Mouse (Mus musculus) midbrain, embryonic 10.5 days (tissue): ENCODE results near the gene Rasgrf2. TPM values are rescaled to one million over a fixed set of nuclear protein-coding genes. Genes with fewer than 3 reads are reported as not detected.

ENCODE experiments used
- DNase-seq: peaks from one replicate; pipeline ENCODE4 v3.0.0-alpha.2; 2017; ENCODE audit warnings: low spot score
- H3K27ac ChIP-seq: fragments of 300-500 bp; sonication (generic); replicated peaks from 2 replicates; pipeline ENCODE4 v1.5.1; 2016; ENCODE audit warnings: mild to moderate bottlenecking
- H3K27me3 ChIP-seq: fragments of 300-500 bp; sonication (generic); 2 replicates; pipeline ENCODE4 v1.6.1; 2016; ENCODE audit warnings: low read depth, mild to moderate bottlenecking; ENCODE audit not compliant: poor library complexity, severe bottlenecking
- H3K36me3 ChIP-seq: fragments of 300-500 bp; sonication (generic); 2 replicates; pipeline ENCODE4 v1.6.1; 2016; ENCODE audit warnings: mild to moderate bottlenecking, moderate library complexity
- H3K4me1 ChIP-seq: fragments of 300-500 bp; sonication (generic); 2 replicates; pipeline ENCODE4 v1.6.1; 2016
- H3K4me3 ChIP-seq: fragments of 300-500 bp; sonication (generic); 2 replicates; pipeline ENCODE4 v1.5.1; 2016; ENCODE audit warnings: mild to moderate bottlenecking, moderate library complexity
- H3K9me3 ChIP-seq: fragments of 300-500 bp; sonication (generic); replicated peaks from 2 replicates; pipeline ENCODE4 v1.6.1; 2016; ENCODE audit warnings: mild to moderate bottlenecking
- WGBS: fragments of 180-500 bp; shearing (Covaris S2); methylation state at CpG from one replicate; pipeline ENCODE4 v1.1.7; 2016; 5-methylcytosine and 5-hydroxymethylcytosine counted together
- polyA plus RNA-seq: library from polyadenylated mRNA; unstranded; fragments of >200 nt; fragmentation: Nextera tagmentation; extraction: Ambion mirVana; gene quantifications from 2 replicates; pipeline ENCODE4 v1.2.1, GENCODE M21; 2016

The Rasgrf2 gene
- polyA plus RNA-seq, 1 experiment from 2014 or later = not detected

- H3K27ac ChIP-seq = no peak overlapping the region
- WGBS = 60% methylated on average over 1 of the region's 1 CpGs
- no peaks in the 10 kb centered on the region for H3K36me3 ChIP-seq
- H3K4me3 ChIP-seq = no peak overlapping the region
- H3K9me3 ChIP-seq = no peaks in the 10 kb centered on the region
- no peaks in the 10 kb centered on the region for H3K4me1 ChIP-seq
- H3K27me3 ChIP-seq = no peaks in the 10 kb centered on the region
- no peak for DNase-seq
Observed at GRCm38 (mm10) chr13:91976971-91977370, 154.5 kb downstream of the Rasgrf2 start.

- Histone ChIP-seq H3K36me3 (no peaks in the 10 kb centered on the region), H3K4me3 (no peak overlapping the region), H3K4me1 (no peaks in the 10 kb centered on the region), H3K27me3 (no peaks in the 10 kb centered on the region), H3K9me3 (no peaks in the 10 kb centered on the region), H3K27ac (no peak overlapping the region)
- WGBS = 78% methylated on average over 2 of the region's 2 CpGs
- no peak for DNase-seq
Observed at GRCm38 (mm10) chr13:91976541-91976940, 154.9 kb downstream of the Rasgrf2 start.

- Histone ChIP-seq H3K4me3 (no peak overlapping the region), H3K27ac (no peak overlapping the region), H3K9me3 (no peaks in the 10 kb centered on the region), H3K4me1 (no peaks in the 10 kb centered on the region), H3K27me3 (no peaks in the 10 kb centered on the region), H3K36me3 (no peaks in the 10 kb centered on the region)
- WGBS = 95% methylated on average over 1 of the region's 1 CpGs
- no peak for DNase-seq
Observed at GRCm38 (mm10) chr13:91974154-91974553, 157.3 kb downstream of the Rasgrf2 start.

- H3K9me3 ChIP-seq = no peaks in the 10 kb centered on the region
- no peaks in the 10 kb centered on the region for H3K36me3 ChIP-seq
- H3K4me3 ChIP-seq = no peak overlapping the region
- no peaks in the 10 kb centered on the region for H3K27me3 ChIP-seq
- no peak overlapping the region for H3K27ac ChIP-seq
- 89% methylated on average over 3 of the region's 3 CpGs for WGBS
- DNase-seq = no peak
- no peaks in the 10 kb centered on the region for H3K4me1 ChIP-seq
Observed at GRCm38 (mm10) chr13:91971246-91971645, 160.2 kb downstream of the Rasgrf2 start.

GRCm38 (mm10) chr13:91956474-91956873 is 175.0 kb downstream of the Rasgrf2 start:
- Histone ChIP-seq H3K9me3 (no peaks in the 10 kb centered on the region), H3K27me3 (no peaks in the 10 kb centered on the region), H3K36me3 (no peaks in the 10 kb centered on the region), H3K4me3 (no peak overlapping the region), H3K4me1 (no peaks in the 10 kb centered on the region), H3K27ac (no peak overlapping the region)
- DNase-seq = no peak

GRCm38 (mm10) chr13:91955646-91956045 is 175.8 kb downstream of the Rasgrf2 start:
- Histone ChIP-seq H3K27ac (no peak overlapping the region), H3K36me3 (no peaks in the 10 kb centered on the region), H3K4me3 (no peak overlapping the region), H3K27me3 (no peaks in the 10 kb centered on the region), H3K9me3 (no peaks in the 10 kb centered on the region), H3K4me1 (no peaks in the 10 kb centered on the region)
- DNase-seq = no peak
- 91% methylated on average over 2 of the region's 2 CpGs for WGBS

GRCm38 (mm10) chr13:91955175-91955574 is 176.3 kb downstream of the Rasgrf2 start:
- Histone ChIP-seq H3K4me1 (no peaks in the 10 kb centered on the region), H3K36me3 (no peaks in the 10 kb centered on the region), H3K9me3 (no peaks in the 10 kb centered on the region), H3K27me3 (no peaks in the 10 kb centered on the region), H3K27ac (no peak overlapping the region), H3K4me3 (no peak overlapping the region)
- WGBS = 93% methylated on average over 1 of the region's 1 CpGs
- DNase-seq = no peak

- Histone ChIP-seq H3K9me3 (no peaks in the 10 kb centered on the region), H3K4me3 (no peak overlapping the region), H3K27ac (no peak overlapping the region), H3K36me3 (no peaks in the 10 kb centered on the region), H3K27me3 (no peaks in the 10 kb centered on the region), H3K4me1 (no peaks in the 10 kb centered on the region)
- 91% methylated on average over 9 of the region's 9 CpGs for WGBS
- no peak for DNase-seq
Observed at GRCm38 (mm10) chr13:91940113-91940512, 191.3 kb downstream of the Rasgrf2 start.

- Histone ChIP-seq H3K4me1 (no peaks in the 10 kb centered on the region), H3K27me3 (no peaks in the 10 kb centered on the region), H3K27ac (no peak overlapping the region), H3K36me3 (no peaks in the 10 kb centered on the region), H3K4me3 (no peak overlapping the region), H3K9me3 (no peaks in the 10 kb centered on the region)
- DNase-seq = no peak
- 78% methylated on average over 1 of the region's 1 CpGs for WGBS
Observed at GRCm38 (mm10) chr13:91938826-91939225, 192.6 kb downstream of the Rasgrf2 start.

- Histone ChIP-seq H3K27ac (no peak overlapping the region), H3K27me3 (no peaks in the 10 kb centered on the region), H3K4me3 (no peak overlapping the region), H3K4me1 (no peaks in the 10 kb centered on the region), H3K9me3 (no peaks in the 10 kb centered on the region), H3K36me3 (no peaks in the 10 kb centered on the region)
- 89% methylated on average over 2 of the region's 2 CpGs for WGBS
- no peak for DNase-seq
Observed at GRCm38 (mm10) chr13:91937232-91937631, 194.2 kb downstream of the Rasgrf2 start.

- Histone ChIP-seq H3K27ac (no peak overlapping the region), H3K9me3 (no peaks in the 10 kb centered on the region), H3K36me3 (no peaks in the 10 kb centered on the region), H3K4me1 (no peaks in the 10 kb centered on the region), H3K27me3 (no peaks in the 10 kb centered on the region), H3K4me3 (no peak overlapping the region)
- WGBS = 100% methylated on average over 1 of the region's 1 CpGs
- no peak for DNase-seq
Observed at GRCm38 (mm10) chr13:91932122-91932521, 199.3 kb downstream of the Rasgrf2 start.

- 88% methylated on average over 7 of the region's 7 CpGs for WGBS
- Histone ChIP-seq H3K4me3 (no peak overlapping the region), H3K27me3 (no peaks in the 10 kb centered on the region)
Observed at GRCm38 (mm10) chr13:91929943-91930726, 201.3 kb downstream of the Rasgrf2 start.

GRCm38 (mm10) chr13:91928605-91929389 is 202.7 kb downstream of the Rasgrf2 start:
- Histone ChIP-seq H3K36me3 (no peaks in the 10 kb centered on the region), H3K4me3 (no peak overlapping the region), H3K4me1 (no peaks in the 10 kb centered on the region), H3K27ac (no peak overlapping the region), H3K27me3 (no peaks in the 10 kb centered on the region), H3K9me3 (no peaks in the 10 kb centered on the region)
- DNase-seq = no peak
- 74% methylated on average over 4 of the region's 4 CpGs for WGBS

More at GRCm38 (mm10) chr13:91929943-91930726, 201.3 kb downstream of the Rasgrf2 start:
- no peaks in the 10 kb centered on the region for H3K36me3 ChIP-seq
- H3K27ac ChIP-seq = no peak overlapping the region
- no peaks in the 10 kb centered on the region for H3K4me1 ChIP-seq
- no peaks in the 10 kb centered on the region for H3K9me3 ChIP-seq
- no peak for DNase-seq
